Mouse (Mus musculus): ENCODE data around the gene Dsp.

Gene Dsp

DNA sequence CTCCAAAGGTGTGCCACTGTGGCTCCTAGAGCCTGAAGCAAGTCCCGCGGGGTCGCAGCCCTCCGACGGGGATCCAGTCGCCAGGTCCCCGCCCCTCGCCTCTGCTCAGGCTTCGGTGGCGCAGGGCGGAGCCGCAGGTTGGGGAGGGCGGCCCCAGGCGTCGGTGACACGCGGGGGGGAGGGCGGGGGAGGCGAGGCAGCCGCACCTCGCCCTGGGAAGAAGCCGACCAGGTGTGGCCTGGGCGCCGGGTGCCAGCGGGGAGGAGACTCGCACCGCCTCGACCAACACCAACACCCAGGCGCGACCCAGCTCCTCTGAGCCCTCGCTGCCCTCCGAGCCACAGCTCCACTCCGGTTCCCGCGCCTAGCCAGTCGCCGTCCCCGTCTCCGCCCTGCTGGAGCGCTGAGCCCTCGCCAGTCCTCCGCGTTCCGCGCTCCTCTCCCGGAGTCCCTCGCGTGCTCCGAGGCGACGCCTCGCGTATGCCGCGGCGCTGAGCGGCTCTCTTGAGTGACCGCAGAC, at the start of gene Dsp:
TSS of gene Dsp (plus strand) at position 226 of the 520 bp plus-strand sequence.
- 2% methylated on average over 58 of the region's 58 CpGs for WGBS

DNA sequence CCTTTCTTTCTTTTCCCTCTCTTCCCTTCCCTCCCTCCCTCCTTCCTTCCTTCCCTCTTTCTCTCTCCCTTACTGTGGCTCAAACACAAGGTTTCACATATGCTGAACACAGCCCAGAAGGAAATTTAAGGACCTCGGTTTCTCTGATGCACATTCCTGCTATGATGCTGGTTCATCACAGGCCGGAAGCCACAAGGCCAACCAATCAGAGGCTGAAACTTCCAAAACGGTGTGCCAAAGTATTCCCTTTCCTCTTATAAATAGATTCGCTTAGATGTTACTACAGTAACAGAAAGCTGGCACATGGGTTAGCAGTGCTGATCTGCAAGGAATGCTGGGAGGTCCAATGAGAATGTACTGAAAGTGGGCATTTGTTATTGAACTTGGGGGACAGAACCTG, 47.7 kb upstream of the Dsp start:
- 50% methylated on average over 4 of the region's 4 CpGs for WGBS

DNA sequence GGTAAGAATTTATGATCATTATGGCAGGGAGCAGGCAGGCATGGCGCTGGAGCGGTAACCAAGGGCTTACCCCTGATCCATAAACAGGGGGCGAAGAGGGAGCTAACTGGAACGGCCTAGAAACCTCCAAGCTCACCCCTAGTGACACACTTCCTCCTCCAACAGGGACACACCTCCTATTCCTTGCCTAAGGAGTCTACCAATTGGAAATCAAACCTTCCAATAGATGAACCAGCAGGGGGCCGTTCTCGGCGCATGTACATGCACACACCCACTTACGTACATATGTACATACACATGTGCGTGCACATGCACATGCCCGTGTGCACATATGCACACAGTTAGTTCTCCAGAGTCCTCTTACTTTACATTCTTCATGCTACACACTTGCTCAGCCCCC, 46.6 kb upstream of the Dsp start:
- WGBS = 90% methylated on average over 10 of the region's 10 CpGs

DNA sequence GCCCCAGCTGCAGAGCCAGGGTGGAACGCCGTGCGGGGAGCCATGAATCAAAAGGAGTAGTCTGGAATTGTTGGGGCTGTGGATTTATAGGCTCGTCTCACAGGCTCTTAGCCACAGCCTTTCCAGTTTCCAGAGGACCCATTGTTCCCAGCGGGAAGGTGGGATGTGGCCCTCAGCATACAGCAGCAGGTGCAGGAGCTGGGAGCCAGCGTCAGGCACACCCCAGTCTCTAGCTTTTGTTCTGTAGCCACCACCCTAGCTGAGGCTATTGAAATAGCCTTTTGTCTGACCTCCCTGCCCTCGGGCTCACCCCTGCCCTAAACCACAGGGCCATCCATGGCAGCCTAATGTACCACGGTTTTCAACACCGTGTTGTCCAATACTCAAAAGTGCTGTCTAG, 42.0 kb upstream of the Dsp start:
- WGBS = 85% methylated on average over 9 of the region's 9 CpGs

DNA sequence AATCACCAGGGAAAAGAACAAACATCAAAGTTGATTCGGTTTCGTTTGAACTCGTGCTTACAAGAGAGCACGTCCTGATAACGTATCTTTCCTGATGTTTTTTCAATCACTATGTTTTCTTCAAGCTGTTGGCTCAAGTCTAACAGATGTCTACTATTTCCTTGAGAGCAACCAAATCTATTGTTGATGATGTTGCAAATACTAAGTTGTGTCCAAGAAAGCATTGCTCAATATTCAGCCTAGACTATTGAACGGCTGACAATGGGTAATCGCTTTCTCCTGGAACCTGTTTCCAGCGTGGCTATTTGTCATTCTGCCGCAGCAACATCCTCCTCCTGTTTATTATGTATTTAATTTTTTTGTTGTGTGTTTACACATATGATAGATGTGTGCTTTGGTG, 28.8 kb upstream of the Dsp start:
- 92% methylated on average over 9 of the region's 9 CpGs for WGBS

DNA sequence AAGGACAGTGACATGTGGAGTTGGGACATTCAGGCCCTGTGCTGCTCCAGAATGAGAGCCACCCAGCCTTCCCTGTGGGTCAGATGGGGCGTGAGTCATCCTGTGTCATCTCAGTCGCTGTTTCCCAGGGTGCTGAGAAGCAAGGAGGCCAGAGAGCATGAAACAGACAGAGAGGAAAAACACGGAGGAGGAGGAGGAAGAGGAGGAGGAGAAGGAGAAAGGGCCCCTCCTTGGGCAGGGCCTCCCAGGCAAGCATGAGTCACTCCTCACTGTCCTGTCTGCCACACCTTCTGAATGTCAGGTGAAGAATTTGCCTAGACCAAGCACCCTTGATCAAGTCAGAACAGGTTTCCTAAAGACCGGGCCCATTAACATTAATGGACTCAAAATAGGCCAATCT, 27.4 kb upstream of the Dsp start:
- 85% methylated on average over 4 of the region's 4 CpGs for WGBS

DNA sequence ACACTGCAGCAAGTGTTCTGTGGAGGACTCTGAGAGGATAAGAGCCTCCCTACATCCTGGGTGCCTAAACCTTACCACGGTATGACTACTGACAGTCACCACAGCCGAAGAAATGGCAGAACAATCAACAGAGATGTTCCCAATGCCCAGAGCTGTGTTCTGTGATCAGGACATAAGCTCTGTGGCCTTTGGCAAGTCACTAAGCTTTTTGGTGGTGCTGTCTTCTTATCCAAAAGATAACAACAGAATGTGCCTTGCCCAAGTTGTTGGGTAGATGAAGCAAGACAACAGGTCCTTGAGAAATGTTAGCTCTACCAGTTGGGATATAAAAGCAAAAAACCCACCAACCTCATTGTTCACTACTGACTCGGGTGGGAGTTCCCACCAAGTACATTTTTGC, 23.4 kb upstream of the Dsp start:
- 88% methylated on average over 3 of the region's 3 CpGs for WGBS

DNA sequence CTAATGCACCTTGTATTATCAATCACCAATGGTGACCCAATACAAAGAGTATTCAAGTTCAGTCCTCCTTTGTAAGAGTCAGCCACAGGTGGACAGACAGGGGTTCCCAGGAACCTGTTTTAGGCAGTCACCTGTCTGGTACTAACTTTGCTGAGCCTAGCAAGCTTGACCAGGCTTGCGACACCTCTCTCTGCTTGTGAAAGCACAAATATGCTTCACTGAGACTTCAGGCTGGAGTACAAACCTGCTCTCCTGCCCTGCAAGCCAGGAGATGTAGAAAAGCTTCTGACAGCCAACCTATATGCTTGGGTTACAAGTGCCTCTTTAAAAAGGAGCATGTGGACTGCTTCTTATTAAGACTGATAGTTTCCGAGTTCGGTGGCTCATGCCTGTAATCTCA, 22.8 kb upstream of the Dsp start:
- 84% methylated on average over 3 of the region's 3 CpGs for WGBS

DNA sequence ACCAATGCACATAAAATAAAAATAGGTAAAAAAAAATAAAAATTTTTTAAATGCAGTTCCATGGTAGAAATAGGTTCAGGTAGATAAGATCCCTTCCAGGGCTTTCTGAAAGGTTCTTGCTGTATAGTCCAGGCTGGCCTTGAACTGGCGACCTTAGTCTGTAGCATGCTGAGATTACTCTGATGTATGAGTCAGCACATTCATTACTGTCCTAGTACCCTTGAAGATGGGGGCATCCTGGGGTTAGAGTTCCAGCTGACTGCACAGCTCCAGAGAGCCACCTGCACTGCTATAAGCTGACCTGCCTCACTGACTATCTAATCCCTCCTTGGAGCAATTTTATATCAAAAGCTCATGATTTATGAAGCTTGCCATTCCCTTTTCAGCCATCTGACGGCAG, 21.6 kb upstream of the Dsp start:
- 93% methylated on average over 2 of the region's 2 CpGs for WGBS

DNA sequence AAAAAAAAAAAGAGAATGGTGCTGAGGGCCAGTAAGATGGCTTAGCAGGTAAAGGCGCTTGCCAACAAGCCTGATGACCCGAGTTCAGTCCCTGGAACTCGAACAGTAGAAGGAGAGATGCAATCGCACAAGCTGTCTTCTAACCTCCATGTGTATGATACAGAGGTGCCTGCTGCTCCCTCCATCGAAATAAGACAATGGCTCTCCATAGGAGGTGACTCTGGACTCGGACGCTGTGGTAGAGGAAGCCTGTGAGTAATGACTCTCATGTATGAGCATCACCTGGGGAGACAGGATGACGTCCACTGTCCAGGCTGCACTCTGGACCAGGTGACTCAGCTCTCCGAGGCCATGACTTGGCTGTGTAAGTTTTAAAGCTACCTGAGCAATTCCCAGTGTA, 21.0 kb upstream of the Dsp start:
- WGBS = 88% methylated on average over 9 of the region's 9 CpGs

DNA sequence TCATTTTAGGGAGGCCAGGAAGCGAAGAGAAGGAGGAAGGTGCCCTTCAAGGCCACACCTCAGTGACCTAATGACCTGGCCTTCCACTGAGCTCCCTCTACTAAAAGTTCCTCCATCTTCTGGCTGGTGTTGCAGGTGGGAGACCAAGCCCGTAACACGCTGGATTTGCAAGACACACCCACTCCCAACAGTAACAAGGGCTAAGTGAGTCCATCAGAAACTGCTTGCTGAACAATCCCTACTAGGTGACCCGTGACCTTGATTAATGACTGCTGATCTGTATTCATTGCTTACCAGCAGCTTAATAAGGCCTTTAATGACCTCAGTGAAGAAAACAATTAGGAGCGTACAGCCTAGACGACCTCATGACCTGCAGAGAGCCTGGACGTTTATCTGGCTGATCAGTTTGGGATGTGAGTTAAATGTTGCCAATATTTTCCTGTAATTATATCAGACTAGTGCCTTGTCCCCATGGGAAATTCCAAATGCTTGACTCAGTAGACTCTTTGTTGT, 18.0 kb upstream of the Dsp start:
- WGBS = 66% methylated on average over 7 of the region's 7 CpGs

DNA sequence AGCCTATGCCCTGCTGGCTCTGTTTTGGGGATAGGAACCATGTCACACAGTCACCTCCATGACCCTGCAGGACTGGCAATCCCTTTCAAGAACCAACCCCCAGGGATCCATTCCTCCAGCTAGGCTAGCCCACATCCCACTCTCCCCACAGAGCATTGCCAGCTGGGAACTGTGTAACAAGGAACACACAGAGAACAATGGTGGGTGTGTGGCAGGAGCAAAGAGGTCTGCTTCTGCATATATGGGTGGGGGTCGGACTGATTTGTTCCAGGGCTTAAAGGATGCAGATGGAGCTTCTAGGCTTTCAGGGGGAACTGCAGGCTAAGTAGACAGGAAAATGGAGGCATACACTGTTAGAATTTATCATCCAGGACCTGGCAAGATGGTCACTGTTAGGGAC, 10.6 kb upstream of the Dsp start:
- 58% methylated on average over 1 of the region's 1 CpGs for WGBS

DNA sequence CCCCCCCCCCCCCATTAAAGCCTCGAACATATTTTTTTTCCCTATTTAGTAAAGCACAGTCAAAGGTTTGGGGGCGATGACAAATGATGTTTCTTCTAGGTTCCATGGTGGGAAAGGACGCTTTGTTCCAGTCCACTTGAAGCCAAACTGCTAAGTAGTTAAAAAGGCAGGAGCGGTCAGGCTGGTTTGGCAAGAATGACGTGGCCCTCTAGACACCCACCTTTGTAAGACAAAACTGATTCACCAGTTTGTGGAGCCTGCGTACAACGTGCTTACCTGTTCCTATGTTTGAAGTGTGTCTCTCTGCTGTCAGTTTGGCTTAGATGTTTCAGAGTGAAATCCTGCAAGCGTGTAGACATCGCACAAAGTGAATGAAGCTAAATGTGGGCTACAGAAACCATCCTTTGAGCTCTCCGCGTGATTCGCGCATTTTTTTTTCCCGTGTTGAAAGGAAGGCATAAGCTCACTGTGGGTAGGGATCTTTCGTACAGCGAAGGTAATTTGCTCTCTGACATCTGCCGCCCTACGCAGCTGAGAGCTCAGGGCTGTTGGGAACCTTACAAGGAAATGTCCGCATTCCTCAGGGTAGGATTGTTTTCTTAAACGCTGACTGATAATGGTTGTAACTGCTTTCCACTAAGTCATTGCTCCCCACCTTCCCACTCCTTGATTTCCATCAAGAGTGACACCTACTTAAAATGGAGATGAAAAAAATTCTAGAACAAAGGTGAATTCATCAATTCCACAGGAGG, 6.0 kb upstream of the Dsp start:
- 21% methylated on average over 20 of the region's 20 CpGs for WGBS

DNA sequence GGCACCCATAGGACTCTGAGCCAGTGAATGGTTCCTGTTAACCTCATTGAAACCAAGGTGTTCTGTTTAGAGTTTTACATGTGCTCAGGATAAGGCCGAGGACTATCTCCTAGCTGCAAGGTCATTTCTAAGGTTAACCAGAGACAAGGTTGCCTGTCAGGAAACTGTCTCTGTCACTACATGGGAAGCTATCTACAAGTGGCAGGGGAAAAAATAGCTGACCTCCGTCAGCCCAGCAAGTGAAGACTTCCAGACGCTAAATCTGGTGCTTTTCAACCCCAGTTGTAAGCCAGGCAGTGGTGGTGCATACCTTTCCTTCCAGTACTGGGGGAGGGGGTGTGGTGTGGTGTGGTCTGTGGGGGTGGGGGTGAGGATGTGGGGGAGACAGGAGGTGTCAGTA, 2.7 kb upstream of the Dsp start:
- WGBS = 80% methylated on average over 3 of the region's 3 CpGs

DNA sequence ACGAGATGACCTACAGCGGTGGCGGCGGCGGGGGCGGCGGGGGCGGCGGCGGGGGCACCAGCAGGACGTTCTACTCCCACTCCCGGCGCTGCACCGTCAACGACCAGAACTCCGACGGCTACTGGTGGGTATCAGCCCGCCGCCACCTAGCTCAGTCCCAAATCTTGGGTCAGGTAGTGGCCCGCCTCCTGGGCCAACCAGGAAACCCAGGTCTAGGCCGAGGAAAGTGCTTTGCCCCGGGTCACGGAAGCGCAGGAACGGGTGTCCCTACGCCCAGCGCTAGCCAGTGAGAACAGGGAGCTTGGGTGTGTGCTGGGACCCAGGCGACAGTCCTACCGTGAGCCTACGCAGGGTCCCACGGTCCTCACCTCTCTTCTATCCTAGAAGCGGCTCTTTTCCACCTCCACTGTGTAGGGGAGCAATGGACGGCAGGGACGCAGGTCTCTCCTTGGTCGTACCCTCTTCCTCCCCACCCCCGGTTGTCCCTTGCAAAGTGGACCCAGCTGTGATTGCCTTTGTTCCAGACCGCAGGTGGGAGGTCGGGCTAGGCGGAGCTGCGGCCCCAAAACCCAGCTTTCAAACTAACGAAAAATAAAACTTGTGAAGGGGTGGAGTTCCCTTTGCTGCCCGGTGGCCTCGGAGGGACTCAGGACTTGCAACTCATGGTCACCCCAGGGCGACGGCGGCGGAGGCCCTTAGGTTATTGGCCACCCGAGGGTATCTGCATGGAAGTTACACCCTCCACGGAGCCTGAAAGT, 756 bp downstream of the Dsp start:
- WGBS = 1% methylated on average over 49 of the region's 49 CpGs

DNA sequence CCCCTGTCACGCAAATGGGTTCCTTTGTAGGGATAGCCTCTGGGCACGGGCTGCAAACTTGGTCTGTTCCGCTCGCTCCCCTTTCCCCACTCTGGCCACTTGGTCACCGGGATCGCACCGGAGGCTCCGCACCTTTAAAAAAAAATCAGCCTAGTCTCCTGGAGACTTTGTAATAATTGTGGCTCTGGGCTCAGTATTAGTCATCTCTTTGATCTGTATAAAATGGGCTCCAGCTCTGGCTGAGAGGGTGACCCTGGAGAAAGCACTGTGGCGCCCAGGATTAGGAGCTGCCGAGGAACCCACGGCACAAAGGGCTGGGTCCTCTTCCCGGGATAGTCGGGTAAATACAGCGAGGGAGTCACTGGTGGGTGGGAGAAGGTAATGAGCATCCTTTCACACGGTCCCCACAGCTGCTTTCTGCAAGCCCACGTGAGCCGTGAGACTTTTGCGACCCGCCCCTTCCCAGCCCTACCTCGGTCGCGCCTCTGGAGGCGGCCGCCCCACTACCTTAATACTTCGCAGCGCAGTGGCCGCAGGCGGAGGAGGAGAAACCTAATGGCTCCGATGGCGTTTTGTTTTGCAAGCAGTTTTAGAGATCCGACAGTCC, 1.4 kb downstream of the Dsp start:
- WGBS = 5% methylated on average over 31 of the region's 31 CpGs

DNA sequence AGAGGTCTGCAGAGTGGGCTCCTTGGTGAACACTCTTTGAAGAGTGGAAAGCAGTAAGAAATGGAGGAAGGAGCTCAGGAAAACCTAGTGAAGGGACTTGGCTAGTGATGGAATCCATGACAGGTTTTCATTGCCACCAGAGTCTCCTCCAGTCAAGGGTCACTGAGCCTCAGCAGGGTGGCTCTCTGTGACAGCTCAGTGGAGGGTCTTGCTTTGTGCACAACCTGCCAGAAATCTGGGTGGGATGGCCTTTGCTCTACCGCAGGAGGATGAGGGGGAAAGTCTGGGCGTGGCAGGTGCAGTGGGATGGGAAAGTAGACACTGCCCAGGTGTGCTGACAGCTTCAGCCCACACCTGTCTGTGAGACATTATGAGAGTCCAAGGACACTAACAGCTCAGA, 4.4 kb downstream of the Dsp start:
- 29% methylated on average over 2 of the region's 2 CpGs for WGBS

DNA sequence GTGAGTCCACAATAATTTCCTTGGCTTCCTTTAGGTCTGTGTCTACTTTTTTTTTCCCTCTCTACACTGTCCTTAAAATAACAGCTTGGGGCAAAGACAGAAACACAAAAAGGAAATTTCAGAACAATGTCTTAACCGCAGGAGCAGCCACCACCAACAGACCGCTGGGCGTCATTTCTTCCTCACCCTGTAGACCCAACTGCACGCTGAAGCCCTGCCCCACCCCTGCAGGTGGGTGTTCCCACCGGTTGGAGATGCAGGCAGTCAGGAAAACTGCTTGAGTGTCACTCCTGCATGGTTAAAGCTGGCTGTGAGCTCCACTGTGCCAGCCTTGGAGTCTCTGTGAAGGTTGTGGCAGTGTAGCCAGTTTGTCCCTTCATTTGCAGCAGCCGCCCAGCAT, 6.5 kb downstream of the Dsp start:
- 40% methylated on average over 6 of the region's 6 CpGs for WGBS

DNA sequence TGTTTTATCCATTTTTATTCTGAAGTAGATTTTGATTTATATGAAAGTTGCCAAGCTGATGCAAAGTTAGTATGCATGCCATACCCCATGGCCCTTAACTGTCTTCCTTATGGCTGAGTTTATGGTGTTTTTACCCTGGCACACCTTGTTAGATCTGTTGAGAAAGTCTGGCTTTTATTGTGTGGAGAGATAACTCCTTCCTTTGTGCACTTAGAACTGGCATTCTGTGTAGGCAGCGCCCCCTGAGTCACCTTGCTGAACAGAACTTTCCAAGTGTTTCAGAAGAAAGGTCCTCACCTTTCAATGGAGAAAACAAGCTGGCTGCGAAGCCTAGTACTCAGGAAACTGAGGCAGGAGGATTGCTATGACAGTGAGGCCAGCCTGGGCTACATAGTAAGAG, 10.9 kb downstream of the Dsp start:
- 81% methylated on average over 2 of the region's 2 CpGs for WGBS

DNA sequence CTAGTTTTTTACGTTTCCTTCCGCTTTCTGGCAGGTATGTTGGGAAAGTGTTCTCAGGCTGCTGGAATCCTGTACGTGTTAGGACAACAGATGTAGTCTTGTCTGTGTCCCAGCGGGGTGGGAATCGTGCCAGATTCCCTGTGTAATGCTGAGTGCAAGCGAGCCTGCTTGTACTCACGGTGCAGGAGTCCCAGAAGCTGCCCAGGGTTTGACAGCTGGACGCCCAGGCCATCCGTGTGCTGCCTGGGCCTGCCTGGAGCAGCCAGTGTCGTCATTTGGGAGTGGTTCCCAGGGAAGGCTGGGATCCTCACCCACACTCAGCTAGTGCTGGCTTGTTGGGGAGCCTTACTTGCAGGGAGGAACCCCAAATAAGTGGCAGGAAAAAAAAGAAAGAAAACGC, 11.6 kb downstream of the Dsp start:
- WGBS = 34% methylated on average over 11 of the region's 11 CpGs

DNA sequence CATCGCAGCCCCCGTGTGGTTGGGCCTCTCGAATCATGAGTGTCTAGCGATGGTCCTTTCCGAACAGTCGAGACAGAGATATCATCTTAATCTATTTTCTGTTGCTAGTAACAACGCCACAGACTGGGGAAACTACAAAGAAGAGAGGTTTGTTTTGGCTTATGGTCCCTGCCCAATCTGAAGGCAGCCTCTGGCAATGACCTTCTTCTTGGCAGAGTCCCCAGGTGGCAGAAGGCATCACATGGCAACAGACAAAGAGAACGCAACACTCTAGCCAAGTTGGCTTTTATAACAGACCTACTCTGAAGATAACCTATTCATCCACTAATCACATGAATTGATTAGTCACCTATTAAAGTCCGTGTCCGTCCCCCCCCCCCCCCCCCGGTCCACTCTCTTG, 13.8 kb downstream of the Dsp start:
- 72% methylated on average over 11 of the region's 11 CpGs for WGBS

DNA sequence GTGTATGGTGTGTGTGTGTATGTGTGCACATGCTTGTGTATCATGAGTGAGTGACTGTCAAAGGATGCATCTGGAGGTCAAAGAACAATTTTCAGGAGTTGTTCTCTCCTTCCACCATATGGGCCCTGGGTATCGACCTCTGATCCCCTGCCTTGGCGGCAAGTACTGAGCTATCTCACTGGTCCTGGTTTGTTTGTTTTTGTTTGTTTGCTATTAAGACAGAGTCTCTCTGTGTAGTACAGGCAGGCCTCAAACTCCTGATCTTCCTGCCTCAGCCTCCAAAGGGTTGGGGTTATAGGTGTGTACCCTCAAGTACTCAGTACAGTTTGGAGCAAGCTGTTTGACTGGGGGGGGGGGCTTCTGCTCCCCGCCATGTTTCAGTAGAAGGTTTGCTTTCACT, 16.0 kb downstream of the Dsp start:
- WGBS = 94% methylated on average over 3 of the region's 3 CpGs

DNA sequence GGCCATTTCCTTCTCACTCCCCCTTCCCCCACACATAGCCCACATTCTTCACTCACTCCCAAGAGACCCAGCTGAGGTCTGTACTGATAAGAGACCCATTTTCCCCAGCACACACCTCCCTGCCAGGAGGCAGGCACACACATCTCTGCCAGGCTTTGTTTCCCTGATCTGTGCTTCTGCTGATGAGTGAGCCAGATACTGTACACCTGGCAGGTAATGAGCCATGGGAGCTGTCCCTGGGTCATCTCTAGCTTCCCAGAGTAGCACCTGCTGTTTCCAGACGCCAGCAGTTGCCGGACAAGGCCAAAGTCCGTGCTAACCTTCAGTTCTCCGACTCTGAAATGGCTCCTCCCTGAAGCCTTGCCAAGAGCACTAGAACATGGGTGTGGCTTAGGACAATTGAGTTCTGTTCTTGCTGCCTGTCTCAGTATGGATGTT, 19.6 kb downstream of the Dsp start:
- WGBS = 57% methylated on average over 4 of the region's 4 CpGs
